Mouse (Mus musculus): ENCODE data around the gene Eno4. TPM values are rescaled to one million over a fixed set of nuclear protein-coding genes. Genes with fewer than 3 reads are reported as not detected.

The Eno4 gene
- polyA plus RNA-seq, 1 experiment from 2014 or later, result 0.42 TPM

DNA sequence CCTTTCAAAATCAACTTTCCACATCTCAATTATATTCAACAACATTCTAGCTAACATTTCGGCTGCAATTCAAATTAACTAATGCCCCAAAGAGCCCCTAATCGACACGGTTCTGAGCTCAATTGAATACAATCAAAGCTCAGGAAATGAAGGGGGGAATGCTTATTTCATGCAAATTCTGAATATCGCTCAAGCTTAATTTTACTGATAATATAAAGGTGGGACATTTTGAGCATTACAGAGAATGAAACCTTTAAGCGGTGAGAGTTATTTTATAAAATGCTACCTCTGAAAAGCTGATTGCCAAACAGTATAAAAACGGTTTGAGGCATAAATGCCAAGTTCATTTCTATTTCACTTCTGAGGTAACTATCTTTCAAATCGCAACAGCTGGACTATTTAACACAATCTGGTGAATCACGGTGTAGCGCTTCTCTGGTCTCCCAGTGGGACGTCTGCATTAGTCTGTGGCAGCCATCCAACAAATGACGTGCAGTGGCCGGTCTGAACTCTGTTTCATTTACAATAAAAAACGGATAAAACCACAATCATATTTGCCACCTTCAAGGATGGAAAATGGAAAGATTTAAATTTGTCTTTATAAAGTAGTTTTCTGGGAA is 36.3 kb downstream of the Eno4 start:
- H3K27ac ChIP-seq (ENCODE audit: low read depth, low read length), result no peak overlapping the region
- H3K4me2 ChIP-seq, result peak overlapping the region; percentile 10; the same call in 1 of the 2 replicates
- H3K4me1 ChIP-seq (ENCODE audit: control insufficient read depth, insufficient read depth, low read length), result no peaks in the 10 kb centered on the region
- no peak for ATAC-seq (replicated peaks; ENCODE audit: insufficient number of reproducible peaks, low FRiP score, low TSS enrichment)
- H3K9me3 ChIP-seq (replicated peaks; ENCODE audit: control insufficient read depth, low read length), result no peaks in the 10 kb centered on the region
- no peaks in the 10 kb centered on the region for H3K36me3 ChIP-seq (ENCODE audit: control insufficient read depth, insufficient read depth, low read length)
- 55% methylated on average over 13 of the region's 13 CpGs for WGBS (ENCODE audit: insufficient replicate concordance)
- no peak overlapping the region for H3K4me3 ChIP-seq (ENCODE audit: low read depth, low read length)
- no peak overlapping the region for H3K9ac ChIP-seq (ENCODE audit: low read depth, low read length)
- peaks cover 2% of the 10 kb centered on the region; the same call in 1 of the 2 replicates for H3K27me3 ChIP-seq (ENCODE audit: control insufficient read depth, insufficient read depth, low read length)

DNA sequence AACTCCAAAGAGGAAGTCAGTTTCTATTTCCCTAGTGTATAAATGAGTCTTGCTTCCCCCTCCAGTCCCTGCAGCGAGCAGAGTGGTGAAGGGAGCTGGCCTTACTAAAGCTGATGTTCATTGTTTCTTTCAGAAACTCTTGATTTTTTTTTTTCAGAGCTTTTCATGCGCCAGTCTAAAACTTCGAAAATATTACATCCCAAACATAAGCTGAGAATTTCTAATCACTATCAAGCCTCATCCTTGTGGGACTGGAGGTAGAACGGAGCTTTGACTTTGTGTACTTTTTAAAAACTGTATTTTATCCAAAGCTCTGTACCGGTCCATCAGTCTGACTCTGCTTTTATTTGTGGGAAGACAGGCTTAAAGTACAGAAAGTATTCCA is 36.8 kb downstream of the Eno4 start:
- 77% methylated on average over 5 of the region's 5 CpGs for WGBS (ENCODE audit: insufficient replicate concordance)
- Histone ChIP-seq H3K4me1 (ENCODE audit: control insufficient read depth, insufficient read depth, low read length) (no peaks in the 10 kb centered on the region), H3K9ac (ENCODE audit: low read depth, low read length) (no peak overlapping the region), H3K4me2 (no peak overlapping the region; the same call in 1 of the 2 replicates), H3K9me3 (replicated peaks; ENCODE audit: control insufficient read depth, low read length) (no peaks in the 10 kb centered on the region), H3K36me3 (ENCODE audit: control insufficient read depth, insufficient read depth, low read length) (no peaks in the 10 kb centered on the region), H3K4me3 (ENCODE audit: low read depth, low read length) (no peak overlapping the region), H3K27me3 (ENCODE audit: control insufficient read depth, insufficient read depth, low read length) (peaks cover 2% of the 10 kb centered on the region; the same call in 1 of the 2 replicates), H3K27ac (ENCODE audit: low read depth, low read length) (no peak overlapping the region)
- no peak for ATAC-seq (replicated peaks; ENCODE audit: insufficient number of reproducible peaks, low FRiP score, low TSS enrichment)

- H3K27ac ChIP-seq (ENCODE audit: low read depth, low read length), result no peak overlapping the region
- no peak for ATAC-seq (replicated peaks; ENCODE audit: insufficient number of reproducible peaks, low FRiP score, low TSS enrichment)
Observed at GRCm38 (mm10) chr19:58981571-58981970, 38.3 kb downstream of the Eno4 start.

GRCm38 (mm10) chr19:59002827-59003226 is 59.6 kb downstream of the Eno4 start:
- Histone ChIP-seq H3K27ac (ENCODE audit: low read depth, low read length) (no peak overlapping the region), H3K4me3 (ENCODE audit: low read depth, low read length) (no peak overlapping the region), H3K36me3 (ENCODE audit: control insufficient read depth, insufficient read depth, low read length) (no peaks in the 10 kb centered on the region), H3K4me2 (no peak overlapping the region), H3K9ac (ENCODE audit: low read depth, low read length) (no peak overlapping the region), H3K9me3 (replicated peaks; ENCODE audit: control insufficient read depth, low read length) (no peaks in the 10 kb centered on the region), H3K27me3 (ENCODE audit: control insufficient read depth, insufficient read depth, low read length) (no peaks in the 10 kb centered on the region), H3K4me1 (ENCODE audit: control insufficient read depth, insufficient read depth, low read length) (no peaks in the 10 kb centered on the region)
- 84% methylated on average over 6 of the region's 6 CpGs for WGBS (ENCODE audit: insufficient replicate concordance)
- ATAC-seq (replicated peaks; ENCODE audit: insufficient number of reproducible peaks, low FRiP score, low TSS enrichment), result no peak

More at GRCm38 (mm10) chr19:58981571-58981970, 38.3 kb downstream of the Eno4 start:
- Histone ChIP-seq H3K9ac (ENCODE audit: low read depth, low read length) (no peak overlapping the region), H3K9me3 (replicated peaks; ENCODE audit: control insufficient read depth, low read length) (no peaks in the 10 kb centered on the region), H3K4me1 (ENCODE audit: control insufficient read depth, insufficient read depth, low read length) (no peaks in the 10 kb centered on the region), H3K27me3 (ENCODE audit: control insufficient read depth, insufficient read depth, low read length) (peaks cover 2% of the 10 kb centered on the region; the same call in 1 of the 2 replicates), H3K4me3 (ENCODE audit: low read depth, low read length) (no peak overlapping the region), H3K36me3 (ENCODE audit: control insufficient read depth, insufficient read depth, low read length) (no peaks in the 10 kb centered on the region), H3K4me2 (peak overlapping the region; percentile 34)
- WGBS (ENCODE audit: insufficient replicate concordance), result 57% methylated on average over 9 of the region's 9 CpGs

- H3K4me3 ChIP-seq (ENCODE audit: low read depth, low read length), result no peak overlapping the region
- ATAC-seq (replicated peaks; ENCODE audit: insufficient number of reproducible peaks, low FRiP score, low TSS enrichment), result no peak
- 80% methylated on average over 15 of the region's 15 CpGs for WGBS (ENCODE audit: insufficient replicate concordance)
Observed at GRCm38 (mm10) chr19:59006577-59007340, 63.5 kb downstream of the Eno4 start.

DNA sequence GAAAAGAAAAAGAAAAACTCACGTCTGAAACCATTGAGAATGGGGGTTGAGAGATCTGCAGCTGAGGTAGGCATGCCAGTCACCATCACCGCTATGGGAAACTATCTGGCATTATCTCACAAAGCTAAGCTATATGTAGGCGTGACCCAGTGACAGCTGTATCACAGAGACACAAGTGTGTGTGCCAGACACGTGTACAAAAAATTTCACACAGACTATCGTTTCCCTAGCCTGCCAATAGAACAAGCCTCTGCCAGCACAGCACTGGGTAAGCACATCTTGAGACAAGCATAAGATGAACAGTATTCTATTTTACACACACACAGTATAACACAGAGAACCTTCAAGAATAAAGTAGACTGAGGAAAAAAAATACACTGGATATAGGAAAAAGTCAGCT is 67.6 kb downstream of the Eno4 start:
- Histone ChIP-seq H3K27me3 (ENCODE audit: control insufficient read depth, insufficient read depth, low read length) (no peaks in the 10 kb centered on the region), H3K36me3 (ENCODE audit: control insufficient read depth, insufficient read depth, low read length) (no peaks in the 10 kb centered on the region), H3K4me2 (no peak overlapping the region), H3K9me3 (replicated peaks; ENCODE audit: control insufficient read depth, low read length) (no peaks in the 10 kb centered on the region), H3K9ac (ENCODE audit: low read depth, low read length) (no peak overlapping the region), H3K4me3 (ENCODE audit: low read depth, low read length) (no peak overlapping the region), H3K4me1 (ENCODE audit: control insufficient read depth, insufficient read depth, low read length) (no peaks in the 10 kb centered on the region), H3K27ac (ENCODE audit: low read depth, low read length) (no peak overlapping the region)
- no peak for ATAC-seq (replicated peaks; ENCODE audit: insufficient number of reproducible peaks, low FRiP score, low TSS enrichment)
- 65% methylated on average over 5 of the region's 5 CpGs for WGBS (ENCODE audit: insufficient replicate concordance)

More at GRCm38 (mm10) chr19:59006577-59007340, 63.5 kb downstream of the Eno4 start:
- no peaks in the 10 kb centered on the region for H3K9me3 ChIP-seq (replicated peaks; ENCODE audit: control insufficient read depth, low read length)
- H3K27ac ChIP-seq (ENCODE audit: low read depth, low read length), result no peak overlapping the region
- no peak overlapping the region for H3K9ac ChIP-seq (ENCODE audit: low read depth, low read length)
- H3K27me3 ChIP-seq (ENCODE audit: control insufficient read depth, insufficient read depth, low read length), result no peaks in the 10 kb centered on the region
- H3K4me1 ChIP-seq (ENCODE audit: control insufficient read depth, insufficient read depth, low read length), result no peaks in the 10 kb centered on the region
- H3K36me3 ChIP-seq (ENCODE audit: control insufficient read depth, insufficient read depth, low read length), result no peaks in the 10 kb centered on the region
- no peak overlapping the region for H3K4me2 ChIP-seq

Small RNA genes lying within 50 kb of the gene (microRNA-seq; reads per million reads assigned to microRNA genes)
- gene Mir3086 (ENCODE audit: borderline number of aligned reads), result 4.4 reads per million, percentile 36 among the genes with 10 or more reads in this experiment

Other genes starting within 250 kb of the Eno4 start
- gene Pnliprp1, start 214.5 kb upstream of the Eno4 start, polyA plus RNA-seq (2014; fragmentation: Nextera tagmentation; extraction: Ambion mirVana), result 0.37 TPM in 1 of 2 replicates, not detected in the other
- 0.26 TPM in 1 of 2 replicates, not detected in the other for gene Pnliprp2, start 183.7 kb upstream of the Eno4 start, polyA plus RNA-seq (2014; fragmentation: Nextera tagmentation; extraction: Ambion mirVana)
- not detected in 2 replicates for gene 1700019N19Rik, start 149.0 kb upstream of the Eno4 start, polyA plus RNA-seq (2014; fragmentation: Nextera tagmentation; extraction: Ambion mirVana)
- gene Hspa12a, start 229 bp downstream of the Eno4 start, polyA plus RNA-seq (2014; fragmentation: Nextera tagmentation; extraction: Ambion mirVana), result 4.0 and 4.6 TPM in 2 replicates
- 0.76 and 1.0 TPM in 2 replicates for gene Shtn1, start 132.7 kb downstream of the Eno4 start, polyA plus RNA-seq (2014; fragmentation: Nextera tagmentation; extraction: Ambion mirVana)
- not detected in 2 replicates for gene Vax1, start 226.6 kb downstream of the Eno4 start, polyA plus RNA-seq (2014; fragmentation: Nextera tagmentation; extraction: Ambion mirVana)